Mouse (Mus musculus): Measurements from ENCODE around the gene Bcam.

DNA sequence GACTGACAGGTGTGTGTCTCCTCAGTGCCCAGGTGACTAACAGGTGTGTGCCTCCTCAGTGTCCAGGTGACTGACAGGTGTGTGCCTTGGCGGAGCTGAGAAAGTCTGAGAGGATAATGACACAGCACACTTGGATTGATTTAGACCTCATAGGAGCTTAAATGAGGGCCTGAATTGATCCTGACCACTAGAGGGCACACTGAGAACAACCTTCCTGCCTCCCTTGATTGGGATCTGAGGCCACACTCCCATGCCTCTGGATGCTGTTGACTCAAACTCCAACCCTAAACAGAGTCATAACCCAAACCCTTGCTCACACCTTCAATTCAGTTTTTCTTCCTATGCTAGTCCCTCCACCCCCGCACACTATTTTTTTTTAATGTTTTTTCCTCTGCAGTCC lies 29.9 kb upstream of the Bcam start:
- TF ChIP-seq CTCF (IDR thresholded peaks at IDR 0.05), result peak; percentile 82
- TF ChIP-seq EP300 (IDR thresholded peaks at IDR 0.05; ENCODE audit: insufficient read depth, low read depth, low read length), result peak; percentile 71; the same call in 1 of the 2 replicates

Data from heart, adult 2 months (tissue).